Mouse (Mus musculus): ENCODE measurements around the gene Pid1.
"Not testable (repeated sequence)": the region's sequence is repeated elsewhere in the genome, so short reads cannot be mapped to it uniquely, and the experiment has no call there.

The Pid1 gene

GRCm38 (mm10) chr1:84271712-84272200, 92.2 kb downstream of the Pid1 start:
- peak; percentile 64 for ATAC-seq (ENCODE audit: low TSS enrichment)

GRCm38 (mm10) chr1:84257656-84258055, 106.3 kb downstream of the Pid1 start:
- no peak for ATAC-seq (ENCODE audit: low TSS enrichment)

GRCm38 (mm10) chr1:84254361-84254760, 109.6 kb downstream of the Pid1 start:
- ATAC-seq (ENCODE audit: low TSS enrichment), result no peak

- no peak for ATAC-seq (ENCODE audit: low TSS enrichment)
These were observed 110.1 kb downstream of the Pid1 start for GRCm38 (mm10) chr1:84253838-84254237.

GRCm38 (mm10) chr1:84251205-84251604, 112.8 kb downstream of the Pid1 start:
- no peak for ATAC-seq (ENCODE audit: low TSS enrichment)

- ATAC-seq (ENCODE audit: low TSS enrichment), result no peak
These were observed 113.2 kb downstream of the Pid1 start for GRCm38 (mm10) chr1:84250770-84251169.

- ATAC-seq (ENCODE audit: low TSS enrichment), result peak; percentile 89
These were observed 114.1 kb downstream of the Pid1 start for GRCm38 (mm10) chr1:84249772-84250338.

GRCm38 (mm10) chr1:84247111-84247510, 116.9 kb downstream of the Pid1 start:
- no peak for ATAC-seq (ENCODE audit: low TSS enrichment)

- ATAC-seq (ENCODE audit: low TSS enrichment), result no peak
These were observed 122.7 kb downstream of the Pid1 start for GRCm38 (mm10) chr1:84241192-84241828.

- ATAC-seq (ENCODE audit: low TSS enrichment), result no peak
These were observed 123.8 kb downstream of the Pid1 start for GRCm38 (mm10) chr1:84240203-84240602.

GRCm38 (mm10) chr1:84230431-84230830, 133.5 kb downstream of the Pid1 start:
- ATAC-seq (ENCODE audit: low TSS enrichment), result no peak

- no peak; the same call in 1 of the 2 replicates for ATAC-seq (ENCODE audit: low TSS enrichment)
These were observed 138.4 kb downstream of the Pid1 start for GRCm38 (mm10) chr1:84225626-84226025.

GRCm38 (mm10) chr1:84222051-84222450, 141.9 kb downstream of the Pid1 start:
- ATAC-seq (ENCODE audit: low TSS enrichment), result no peak

- ATAC-seq (ENCODE audit: low TSS enrichment), result peak; percentile 89
These were observed 145.4 kb downstream of the Pid1 start for GRCm38 (mm10) chr1:84218605-84219004.

- ATAC-seq (ENCODE audit: low TSS enrichment), result peak; percentile 28; the same call in 1 of the 2 replicates
These were observed 146.2 kb downstream of the Pid1 start for GRCm38 (mm10) chr1:84217777-84218176.

- ATAC-seq (ENCODE audit: low TSS enrichment), result peak; percentile 80
These were observed 152.5 kb downstream of the Pid1 start for GRCm38 (mm10) chr1:84211507-84211906.

- ATAC-seq (ENCODE audit: low TSS enrichment), result not testable (repeated sequence)
These were observed 158.2 kb downstream of the Pid1 start for GRCm38 (mm10) chr1:84205746-84206145.

GRCm38 (mm10) chr1:84203494-84203893, 160.5 kb downstream of the Pid1 start:
- peak; percentile 98 for ATAC-seq (ENCODE audit: low TSS enrichment)

- ATAC-seq (ENCODE audit: low TSS enrichment), result no peak
These were observed 164.1 kb downstream of the Pid1 start for GRCm38 (mm10) chr1:84199890-84200289.

GRCm38 (mm10) chr1:84198887-84199286, 165.1 kb downstream of the Pid1 start:
- ATAC-seq (ENCODE audit: low TSS enrichment), result no peak

- no peak for ATAC-seq (ENCODE audit: low TSS enrichment)
These were observed 171.8 kb downstream of the Pid1 start for GRCm38 (mm10) chr1:84192167-84192566.

- ATAC-seq (ENCODE audit: low TSS enrichment), result no peak
These were observed 174.5 kb downstream of the Pid1 start for GRCm38 (mm10) chr1:84189446-84189845.

GRCm38 (mm10) chr1:84186756-84187437, 177.1 kb downstream of the Pid1 start:
- no peak for ATAC-seq (ENCODE audit: low TSS enrichment)
